Mouse (Mus musculus): ENCODE data around the gene Cd52. TPM values are rescaled to one million over a fixed set of nuclear protein-coding genes. Genes with fewer than 3 reads are reported as not detected.
A peak's percentile ranks its signal among the peaks of the same experiment; 100 is the strongest.

The Cd52 gene
- total and polyA plus RNA-seq, 3 experiments, result 1,886 to 5,448 (median 2,306) TPM

GRCm38 (mm10) chr4:134041317-134042123, 53.4 kb downstream of the Cd52 start:
- dilution Hi-C loops (cut with MboI; ENCODE audit: extremely low pct_ligation_motif_present, extremely low pct_unique_long_range_greater_than_20kb, low sequenced_read_pairs), result no loop called here
- in situ Hi-C loops (cut with MboI; ENCODE audit: low pct_ligation_motif_present, low pct_unique_long_range_greater_than_20kb, low sequenced_read_pairs), result no loop called here
- Histone ChIP-seq H3K4me1 (ENCODE audit: control insufficient read depth in 1 of 2, insufficient read depth in 2 of 2) (peaks cover 0 to 18% of the 10 kb centered on the region in 2 experiments; a peak in 2 of 4 replicates), H3K79me2 (replicated peaks; ENCODE audit: control insufficient read depth, extremely low read depth, insufficient read depth, poor library complexity, severe bottlenecking) (no peaks in the 10 kb centered on the region), H3K36me3 (replicated peaks in 1 of 2; ENCODE audit: control insufficient read depth in 1 of 2, insufficient read depth in 1 of 2, low read length in 1 of 2) (no peaks in the 10 kb centered on the region), H3K27ac (ENCODE audit: insufficient read depth, low read depth) (no peak overlapping the region), H3K27me3 (replicated peaks) (no peaks in the 10 kb centered on the region), H3K4me3 (replicated peaks in 1 of 3; ENCODE audit: low read depth in 2 of 3, low read length in 2 of 3, poor library complexity in 1 of 3) (no peak overlapping the region), H3K9me3 (replicated peaks; ENCODE audit: low read length) (peaks cover 10% of the 10 kb centered on the region), H3K4me2 (ENCODE audit: insufficient read depth, low read depth, poor library complexity, severe bottlenecking) (no peak overlapping the region), H3K9ac (ENCODE audit: insufficient read depth, low read depth) (no peak overlapping the region)
- peak; percentile 56 for TF ChIP-seq ETS1 (conservative IDR thresholded peaks at IDR 0.05; ENCODE audit: low read depth, low read length)
- peak; percentile 38; the same call in 1 of the 2 replicates for TF ChIP-seq BHLHE40 (IDR thresholded peaks at IDR 0.05; ENCODE audit: low read depth, low read length)
- no peak for TF ChIP-seq MAZ (IDR thresholded peaks at IDR 0.05; ENCODE audit: low read depth, low read length)
- DNase-seq (ENCODE audit: extremely low read depth), result no peak

GRCm38 (mm10) chr4:134035953-134036352, 58.9 kb downstream of the Cd52 start:
- Histone ChIP-seq H3K4me2 (ENCODE audit: insufficient read depth, low read depth, poor library complexity, severe bottlenecking) (no peak overlapping the region), H3K9me3 (replicated peaks; ENCODE audit: low read length) (peaks cover 2% of the 10 kb centered on the region), H3K4me1 (ENCODE audit: control insufficient read depth in 1 of 2, insufficient read depth in 2 of 2) (no peaks in the 10 kb centered on the region), H3K36me3 (replicated peaks in 1 of 2; ENCODE audit: control insufficient read depth in 1 of 2, insufficient read depth in 1 of 2, low read length in 1 of 2) (no peaks in the 10 kb centered on the region), H3K27ac (ENCODE audit: insufficient read depth, low read depth) (no peak overlapping the region), H3K9ac (ENCODE audit: insufficient read depth, low read depth) (no peak overlapping the region), H3K4me3 (replicated peaks in 1 of 3; ENCODE audit: low read depth in 2 of 3, low read length in 2 of 3, poor library complexity in 1 of 3) (no peak overlapping the region), H3K27me3 (replicated peaks) (peaks cover 13% of the 10 kb centered on the region), H3K79me2 (replicated peaks; ENCODE audit: control insufficient read depth, extremely low read depth, insufficient read depth, poor library complexity, severe bottlenecking) (no peaks in the 10 kb centered on the region)
- in situ Hi-C loops (cut with MboI; ENCODE audit: low pct_ligation_motif_present, low pct_unique_long_range_greater_than_20kb, low sequenced_read_pairs) (loop anchor here (5.0 kb wide), 2 partner anchors 41 to 86 kb away; no protein-coding TSS in a partner anchor), dilution Hi-C loops (cut with MboI; ENCODE audit: extremely low pct_ligation_motif_present, extremely low pct_unique_long_range_greater_than_20kb, low sequenced_read_pairs) (no loop called here)
- peak; percentile 69 for DNase-seq (ENCODE audit: extremely low read depth)
- peak; percentile 97 for TF ChIP-seq SMC3 (IDR thresholded peaks at IDR 0.05; ENCODE audit: low read depth, low read length)
- no peak for TF ChIP-seq UBTF (IDR thresholded peaks at IDR 0.05; ENCODE audit: low read depth, low read length)
- TF ChIP-seq MAX (IDR thresholded peaks at IDR 0.05; ENCODE audit: low read length), result no peak
- TF ChIP-seq ZC3H11A (IDR thresholded peaks at IDR 0.05; ENCODE audit: low read depth, low read length), result peak; percentile 86
- TF ChIP-seq CHD1 (IDR thresholded peaks at IDR 0.05; ENCODE audit: low read depth, low read length), result no peak
- 0 out of 2 replicates have a peak, but pooled peaks have one; percentile 15 for TF ChIP-seq IRF4 (IDR thresholded peaks at IDR 0.05; ENCODE audit: low read depth, low read length)
- TF ChIP-seq RAD21 (IDR thresholded peaks at IDR 0.05; ENCODE audit: low read depth, low read length), result peak; percentile 96
- TF ChIP-seq ZMIZ1 (IDR thresholded peaks at IDR 0.05; ENCODE audit: low read depth, low read length), result no peak
- peak; percentile 83 to 97 for TF ChIP-seq CTCF (conservative IDR thresholded peaks at IDR 0.05 in 1 of 2, IDR thresholded peaks at IDR 0.05 in 1 of 2; ENCODE audit: low read depth in 2 of 2, low read length in 2 of 2)

Other genes with a start within 250 kb of the Cd52 start
- gene Rps6ka1, start 207.3 kb downstream of the Cd52 start, total RNA-seq (2012; rRNA removed), result 118 and 130 TPM in 2 replicates
- gene Rps6ka1, start 207.3 kb downstream of the Cd52 start, total RNA-seq (2014; rRNA removed), result 70.4 and 72.5 TPM in 2 replicates
- 113 and 123 TPM in 2 replicates for gene Rps6ka1, start 207.3 kb downstream of the Cd52 start, polyA plus RNA-seq (2012; ENCODE audit: insufficient read length, low read depth)
- gene Hmgn2, start 126.4 kb downstream of the Cd52 start, total RNA-seq (2012; rRNA removed), result 157 and 196 TPM in 2 replicates
- gene Hmgn2, start 126.4 kb downstream of the Cd52 start, total RNA-seq (2014; rRNA removed), result 161 and 168 TPM in 2 replicates
- 195 and 299 TPM in 2 replicates for gene Hmgn2, start 126.4 kb downstream of the Cd52 start, polyA plus RNA-seq (2012; ENCODE audit: insufficient read length, low read depth)
- 26.0 and 29.4 TPM in 2 replicates for gene Dhdds, start 94.2 kb downstream of the Cd52 start, total RNA-seq (2012; rRNA removed)
- gene Dhdds, start 94.2 kb downstream of the Cd52 start, total RNA-seq (2014; rRNA removed), result 12.9 TPM in 2 replicates
- 33.1 and 34.5 TPM in 2 replicates for gene Dhdds, start 94.2 kb downstream of the Cd52 start, polyA plus RNA-seq (2012; ENCODE audit: insufficient read length, low read depth)
- 0.04 and 0.08 TPM in 2 replicates for gene Lin28a, start 76.2 kb downstream of the Cd52 start, total RNA-seq (2012; rRNA removed)
- not detected in 2 replicates for gene Lin28a, start 76.2 kb downstream of the Cd52 start, total RNA-seq (2014; rRNA removed)
- not detected in 2 replicates for gene Lin28a, start 76.2 kb downstream of the Cd52 start, polyA plus RNA-seq (2012; ENCODE audit: insufficient read length, low read depth)
- gene Zfp683, start 41.2 kb downstream of the Cd52 start, total RNA-seq (2012; rRNA removed), result not detected in 2 replicates
- gene Zfp683, start 41.2 kb downstream of the Cd52 start, total RNA-seq (2014; rRNA removed), result not detected in 2 replicates
- 0.16 TPM in 1 of 2 replicates, not detected in the other for gene Zfp683, start 41.2 kb downstream of the Cd52 start, polyA plus RNA-seq (2012; ENCODE audit: insufficient read length, low read depth)
- gene Crybg2, start 34.3 kb downstream of the Cd52 start, total RNA-seq (2012; rRNA removed), result 9.2 and 10.6 TPM in 2 replicates
- 3.0 and 3.6 TPM in 2 replicates for gene Crybg2, start 34.3 kb downstream of the Cd52 start, total RNA-seq (2014; rRNA removed)
- gene Crybg2, start 34.3 kb downstream of the Cd52 start, polyA plus RNA-seq (2012; ENCODE audit: insufficient read length, low read depth), result 15.6 and 15.9 TPM in 2 replicates
- gene Ubxn11, start 7.5 kb upstream of the Cd52 start, total RNA-seq (2012; rRNA removed), result 12.3 and 18.8 TPM in 2 replicates
- gene Ubxn11, start 7.5 kb upstream of the Cd52 start, total RNA-seq (2014; rRNA removed), result 6.0 and 6.6 TPM in 2 replicates
- gene Ubxn11, start 7.5 kb upstream of the Cd52 start, polyA plus RNA-seq (2012; ENCODE audit: insufficient read length, low read depth), result 35.9 and 38.8 TPM in 2 replicates
- 151 and 153 TPM in 2 replicates for gene Sh3bgrl3, start 33.7 kb upstream of the Cd52 start, total RNA-seq (2012; rRNA removed)
- gene Sh3bgrl3, start 33.7 kb upstream of the Cd52 start, total RNA-seq (2014; rRNA removed), result 104 and 128 TPM in 2 replicates
- 289 and 362 TPM in 2 replicates for gene Sh3bgrl3, start 33.7 kb upstream of the Cd52 start, polyA plus RNA-seq (2012; ENCODE audit: insufficient read length, low read depth)
- 24.4 and 24.9 TPM in 2 replicates for gene Cep85, start 92.0 kb upstream of the Cd52 start, total RNA-seq (2012; rRNA removed)
- 29.4 and 32.8 TPM in 2 replicates for gene Cep85, start 92.0 kb upstream of the Cd52 start, total RNA-seq (2014; rRNA removed)
- 28.3 and 32.8 TPM in 2 replicates for gene Cep85, start 92.0 kb upstream of the Cd52 start, polyA plus RNA-seq (2012; ENCODE audit: insufficient read length, low read depth)
- not detected in 2 replicates for gene Gm7534, start 107.9 kb upstream of the Cd52 start, total RNA-seq (2012; rRNA removed)
- gene Gm7534, start 107.9 kb upstream of the Cd52 start, total RNA-seq (2014; rRNA removed), result not detected in 2 replicates
- not detected in 2 replicates for gene Gm7534, start 107.9 kb upstream of the Cd52 start, polyA plus RNA-seq (2012; ENCODE audit: insufficient read length, low read depth)
- gene Catsper4, start 132.3 kb upstream of the Cd52 start, total RNA-seq (2012; rRNA removed), result not detected in 2 replicates
- gene Catsper4, start 132.3 kb upstream of the Cd52 start, total RNA-seq (2014; rRNA removed), result not detected in 2 replicates
- not detected in 2 replicates for gene Catsper4, start 132.3 kb upstream of the Cd52 start, polyA plus RNA-seq (2012; ENCODE audit: insufficient read length, low read depth)
- 0.08 and 0.13 TPM in 2 replicates for gene Cnksr1, start 143.3 kb upstream of the Cd52 start, total RNA-seq (2012; rRNA removed)
- gene Cnksr1, start 143.3 kb upstream of the Cd52 start, total RNA-seq (2014; rRNA removed), result not detected in 2 replicates
- gene Cnksr1, start 143.3 kb upstream of the Cd52 start, polyA plus RNA-seq (2012; ENCODE audit: insufficient read length, low read depth), result 0.16 TPM in 1 of 2 replicates, not detected in the other
- 2.9 TPM in 2 replicates for gene E130218I03Rik, start 148.6 kb upstream of the Cd52 start, total RNA-seq (2012; rRNA removed)
- gene E130218I03Rik, start 148.6 kb upstream of the Cd52 start, total RNA-seq (2014; rRNA removed), result 0.43 TPM in 1 of 2 replicates, not detected in the other
- gene E130218I03Rik, start 148.6 kb upstream of the Cd52 start, polyA plus RNA-seq (2012; ENCODE audit: insufficient read length, low read depth), result 1.6 and 2.5 TPM in 2 replicates
- gene Zfp593, start 150.5 kb upstream of the Cd52 start, total RNA-seq (2012; rRNA removed), result 29.1 and 32.3 TPM in 2 replicates
- 31.2 and 34.7 TPM in 2 replicates for gene Zfp593, start 150.5 kb upstream of the Cd52 start, total RNA-seq (2014; rRNA removed)
- gene Zfp593, start 150.5 kb upstream of the Cd52 start, polyA plus RNA-seq (2012; ENCODE audit: insufficient read length, low read depth), result 27.9 and 28.9 TPM in 2 replicates
- gene Gm30191, start 151.9 kb upstream of the Cd52 start, total RNA-seq (2012; rRNA removed), result not detected in 2 replicates
- not detected in 2 replicates for gene Gm30191, start 151.9 kb upstream of the Cd52 start, total RNA-seq (2014; rRNA removed)
- not detected in 2 replicates for gene Gm30191, start 151.9 kb upstream of the Cd52 start, polyA plus RNA-seq (2012; ENCODE audit: insufficient read length, low read depth)
- gene Grrp1, start 159.0 kb upstream of the Cd52 start, total RNA-seq (2012; rRNA removed), result not detected in 2 replicates
- not detected in 2 replicates for gene Grrp1, start 159.0 kb upstream of the Cd52 start, total RNA-seq (2014; rRNA removed)
- not detected in 2 replicates for gene Grrp1, start 159.0 kb upstream of the Cd52 start, polyA plus RNA-seq (2012; ENCODE audit: insufficient read length, low read depth)
- gene Pdik1l, start 192.8 kb upstream of the Cd52 start, total RNA-seq (2012; rRNA removed), result 14.6 and 16.1 TPM in 2 replicates
- 13.7 and 14.8 TPM in 2 replicates for gene Pdik1l, start 192.8 kb upstream of the Cd52 start, total RNA-seq (2014; rRNA removed)
- 12.1 and 15.6 TPM in 2 replicates for gene Pdik1l, start 192.8 kb upstream of the Cd52 start, polyA plus RNA-seq (2012; ENCODE audit: insufficient read length, low read depth)
- gene Trim63, start 220.0 kb upstream of the Cd52 start, total RNA-seq (2012; rRNA removed), result 0.25 TPM in 1 of 2 replicates, not detected in the other
- 0.16 TPM in 1 of 2 replicates, not detected in the other for gene Trim63, start 220.0 kb upstream of the Cd52 start, total RNA-seq (2014; rRNA removed)
- gene Trim63, start 220.0 kb upstream of the Cd52 start, polyA plus RNA-seq (2012; ENCODE audit: insufficient read length, low read depth), result 0.38 and 0.49 TPM in 2 replicates
- 8.9 and 9.7 TPM in 2 replicates for gene Slc30a2, start 248.1 kb upstream of the Cd52 start, total RNA-seq (2012; rRNA removed)
- 4.5 and 5.1 TPM in 2 replicates for gene Slc30a2, start 248.1 kb upstream of the Cd52 start, total RNA-seq (2014; rRNA removed)
- 22.4 and 23.6 TPM in 2 replicates for gene Slc30a2, start 248.1 kb upstream of the Cd52 start, polyA plus RNA-seq (2012; ENCODE audit: insufficient read length, low read depth)

Measured in CH12.LX (cell line).